Mouse (Mus musculus): Measurements from ENCODE around the gene Dyrk3.

- TF ChIP-seq CTCF (conservative IDR thresholded peaks at IDR 0.05; ENCODE audit: insufficient read depth, insufficient read length, low read depth, low read length): no peak
- peak; percentile 76 for TF ChIP-seq POLR2A (IDR thresholded peaks at IDR 0.05; ENCODE audit: low read depth, low read length)
Observed at GRCm38 (mm10) chr1:131097700-131098094, 40.4 kb downstream of the Dyrk3 start, which contains the start of gene Mapkapk2.
